Mouse (Mus musculus) forebrain, embryonic 15.5 days (tissue): Measurements from ENCODE around the gene Neu1. TPM values are rescaled to one million over a fixed set of nuclear protein-coding genes. Genes with fewer than 3 reads are reported as not detected.
"Not testable (repeated sequence)": the region's sequence is repeated elsewhere in the genome, so short reads cannot be mapped to it uniquely, and the experiment has no call there.

ENCODE experiments used
- ATAC-seq: fragments of 200-750 bp; cut with Nextera tagmentation; replicated peaks from 2 replicates; pipeline ENCODE4 v1.8.0; 2017; ENCODE audit warnings: mild to moderate bottlenecking, moderate TSS enrichment, moderate library complexity
- H3K27ac ChIP-seq: fragments of 300-500 bp; sonication (generic); replicated peaks from 2 replicates; pipeline ENCODE4 v1.5.1; 2015; ENCODE audit warnings: mild to moderate bottlenecking, inconsistent platforms
- H3K27me3 ChIP-seq: fragments of 300-500 bp; sonication (generic); 2 replicates; pipeline ENCODE4 v1.6.1; 2015; ENCODE audit warnings: inconsistent platforms
- H3K36me3 ChIP-seq: fragments of 300-500 bp; sonication (generic); 2 replicates; pipeline ENCODE4 v1.6.1; 2015; ENCODE audit warnings: mild to moderate bottlenecking, inconsistent platforms
- H3K4me1 ChIP-seq: fragments of 300-500 bp; sonication (generic); 2 replicates; pipeline ENCODE4 v1.6.1; 2015; ENCODE audit warnings: inconsistent platforms
- H3K4me2 ChIP-seq: fragments of 300-500 bp; sonication (generic); replicated peaks from 2 replicates; pipeline ENCODE4 v1.6.1; 2015; ENCODE audit warnings: mild to moderate bottlenecking, inconsistent platforms
- H3K4me3 ChIP-seq: fragments of 300-500 bp; sonication (generic); 2 replicates; pipeline ENCODE4 v1.5.1; 2015; ENCODE audit warnings: mild to moderate bottlenecking, inconsistent platforms
- H3K9ac ChIP-seq: fragments of 300-500 bp; sonication (generic); replicated peaks from 2 replicates; pipeline ENCODE4 v1.6.1; 2015; ENCODE audit warnings: mild to moderate bottlenecking, inconsistent platforms
- H3K9me3 ChIP-seq: fragments of 300-500 bp; sonication (generic); 2 replicates; pipeline ENCODE4 v1.6.1; 2016; ENCODE audit warnings: inconsistent platforms
- WGBS: fragments of 180-500 bp; shearing (Covaris S2); methylation state at CpG from one replicate; pipeline ENCODE4 v1.1.7; 2015; ENCODE audit warnings: mixed read lengths; 5-methylcytosine and 5-hydroxymethylcytosine counted together
- polyA plus RNA-seq: library from polyadenylated mRNA; unstranded; fragments of >200 nt; fragmentation: Nextera tagmentation; extraction: Ambion mirVana; gene quantifications from 2 replicates; pipeline ENCODE4 v1.2.1, GENCODE M21; 2015

The Neu1 gene
- polyA plus RNA-seq, 1 experiment from 2014 or later = 31.0 TPM

GRCm38 (mm10) chr17:34952378-34953040, 21.5 kb downstream of the Neu1 start:
- Histone ChIP-seq H3K36me3 (peaks cover 15% of the 10 kb centered on the region), H3K27me3 (peaks cover 16% of the 10 kb centered on the region), H3K4me3 (peak overlapping the region; percentile 84), H3K4me2 (peak overlapping the region; percentile 91), H3K9ac (peak overlapping the region; percentile 96), H3K9me3 (no peaks in the 10 kb centered on the region), H3K4me1 (peaks cover 20% of the 10 kb centered on the region), H3K27ac (peak overlapping the region; percentile 89)
- peak; percentile 83 for ATAC-seq
- WGBS = 1% methylated on average over 23 of the region's 23 CpGs

GRCm38 (mm10) chr17:34953258-34953657, 22.2 kb downstream of the Neu1 start:
- Histone ChIP-seq H3K27me3 (peaks cover 16% of the 10 kb centered on the region), H3K4me1 (peaks cover 20% of the 10 kb centered on the region), H3K9me3 (no peaks in the 10 kb centered on the region), H3K9ac (no peak overlapping the region), H3K4me2 (no peak overlapping the region), H3K4me3 (no peak overlapping the region), H3K27ac (peak overlapping the region; percentile 89; the same call in 1 of the 2 replicates), H3K36me3 (peaks cover 15% of the 10 kb centered on the region)
- no peak for ATAC-seq
- 88% methylated on average over 3 of the region's 3 CpGs for WGBS

GRCm38 (mm10) chr17:34953904-34954303, 22.9 kb downstream of the Neu1 start:
- ATAC-seq = no peak
- H3K4me3 ChIP-seq = no peak overlapping the region
- peaks cover 15% of the 10 kb centered on the region for H3K36me3 ChIP-seq
- no peak overlapping the region for H3K9ac ChIP-seq
- peaks cover 16% of the 10 kb centered on the region for H3K27me3 ChIP-seq
- no peak overlapping the region for H3K27ac ChIP-seq
- H3K4me1 ChIP-seq = peaks cover 20% of the 10 kb centered on the region
- 82% methylated on average over 4 of the region's 4 CpGs for WGBS
- no peaks in the 10 kb centered on the region for H3K9me3 ChIP-seq
- H3K4me2 ChIP-seq = no peak overlapping the region

GRCm38 (mm10) chr17:34954831-34955230, 23.8 kb downstream of the Neu1 start:
- no peak for ATAC-seq
- Histone ChIP-seq H3K27ac (no peak overlapping the region), H3K4me1 (peaks cover 21% of the 10 kb centered on the region), H3K4me2 (no peak overlapping the region), H3K9ac (no peak overlapping the region), H3K9me3 (no peaks in the 10 kb centered on the region), H3K36me3 (peaks cover 9% of the 10 kb centered on the region), H3K4me3 (no peak overlapping the region), H3K27me3 (peaks cover 16% of the 10 kb centered on the region)
- 77% methylated on average over 4 of the region's 4 CpGs for WGBS

- Histone ChIP-seq H3K9ac (no peak overlapping the region), H3K4me1 (peaks cover 12% of the 10 kb centered on the region), H3K27me3 (peaks cover 23% of the 10 kb centered on the region), H3K4me2 (no peak overlapping the region), H3K4me3 (no peak overlapping the region), H3K36me3 (no peaks in the 10 kb centered on the region), H3K27ac (no peak overlapping the region), H3K9me3 (no peaks in the 10 kb centered on the region)
- WGBS = 84% methylated on average over 3 of the region's 3 CpGs
- no peak for ATAC-seq
Observed at GRCm38 (mm10) chr17:34955884-34956283, 24.8 kb downstream of the Neu1 start.

- peaks cover 23% of the 10 kb centered on the region for H3K27me3 ChIP-seq
- H3K36me3 ChIP-seq = no peaks in the 10 kb centered on the region
- 43% methylated on average over 1 of the region's 1 CpGs for WGBS
- no peak overlapping the region for H3K4me3 ChIP-seq
- H3K27ac ChIP-seq = no peak overlapping the region
- peaks cover 7% of the 10 kb centered on the region for H3K4me1 ChIP-seq
- no peak for ATAC-seq
- H3K4me2 ChIP-seq = no peak overlapping the region
- H3K9me3 ChIP-seq = no peaks in the 10 kb centered on the region
- H3K9ac ChIP-seq = no peak overlapping the region
Observed at GRCm38 (mm10) chr17:34956340-34956739, 25.3 kb downstream of the Neu1 start.

- peaks cover 23% of the 10 kb centered on the region for H3K27me3 ChIP-seq
- not testable (repeated sequence) for H3K4me3 ChIP-seq, H3K36me3 ChIP-seq, ATAC-seq, H3K4me1 ChIP-seq, H3K9ac ChIP-seq, H3K4me2 ChIP-seq, H3K27ac ChIP-seq, H3K9me3 ChIP-seq
- 19% methylated on average over 36 of the region's 40 CpGs for WGBS
Observed at GRCm38 (mm10) chr17:34957291-34957690, 26.2 kb downstream of the Neu1 start.

GRCm38 (mm10) chr17:34957966-34958365, 26.9 kb downstream of the Neu1 start:
- not testable (repeated sequence) for H3K4me2 ChIP-seq, H3K4me1 ChIP-seq, ATAC-seq, H3K36me3 ChIP-seq, H3K27ac ChIP-seq, H3K9me3 ChIP-seq, H3K4me3 ChIP-seq, H3K9ac ChIP-seq
- 32% methylated on average over 28 of the region's 40 CpGs for WGBS
- peaks cover 25% of the 10 kb centered on the region for H3K27me3 ChIP-seq

- not testable (repeated sequence) for H3K27ac ChIP-seq, ATAC-seq, H3K4me1 ChIP-seq, H3K9me3 ChIP-seq, H3K36me3 ChIP-seq
- peak overlapping the region; percentile 37; the same call in 1 of the 2 replicates for H3K9ac ChIP-seq
- H3K4me2 ChIP-seq = peak overlapping the region; percentile 82
- peak overlapping the region; percentile 44 for H3K4me3 ChIP-seq
- H3K27me3 ChIP-seq = peaks cover 27% of the 10 kb centered on the region
- under 1% methylated on average over 32 of the region's 47 CpGs for WGBS
Observed at GRCm38 (mm10) chr17:34958734-34959129, 27.7 kb downstream of the Neu1 start.

GRCm38 (mm10) chr17:34959130-34959778, 28.2 kb downstream of the Neu1 start, which contains the start of gene Hspa1b:
Hspa1b (minus strand) TSS chr17:34959238.
- peak; percentile 94 for ATAC-seq
- Histone ChIP-seq H3K27me3 (peaks cover 27% of the 10 kb centered on the region), H3K4me3 (peak within 1 kb of the TSS; percentile 44), H3K4me2 (peak within 1 kb of the TSS; percentile 82), H3K27ac (peak within 1 kb of the TSS; percentile 53; the same call in 1 of the 2 replicates), H3K9ac (peak within 1 kb of the TSS; percentile 37)
- WGBS = under 1% methylated on average over 31 of the region's 32 CpGs
- H3K36me3 ChIP-seq, H3K4me1 ChIP-seq, H3K9me3 ChIP-seq: not testable (repeated sequence)

GRCm38 (mm10) chr17:34959881-34960515, 28.9 kb downstream of the Neu1 start:
- no peaks in the 10 kb centered on the region for H3K9me3 ChIP-seq
- peak overlapping the region; percentile 82 for H3K4me2 ChIP-seq
- peaks cover 7% of the 10 kb centered on the region; the same call in 1 of the 2 replicates for H3K4me1 ChIP-seq
- H3K27me3 ChIP-seq = peaks cover 23% of the 10 kb centered on the region
- no peak overlapping the region for H3K27ac ChIP-seq
- ATAC-seq = no peak
- peak overlapping the region; percentile 28; the same call in 1 of the 2 replicates for H3K9ac ChIP-seq
- peak overlapping the region; percentile 44 for H3K4me3 ChIP-seq
- H3K36me3 ChIP-seq = no peaks in the 10 kb centered on the region
- 13% methylated on average over 12 of the region's 12 CpGs for WGBS
